Mouse (Mus musculus) megakaryocyte-erythroid progenitor cell, adult 5-6 weeks (primary cell): ENCODE results near the gene Fam19a5. TPM values are rescaled to one million over a fixed set of nuclear protein-coding genes. Genes with fewer than 3 reads are reported as not detected.

Experiments
- ATAC-seq: replicated peaks from 2 replicates; pipeline ENCODE4 v1.8.0; 2016; ENCODE audit warnings: mild to moderate bottlenecking, inconsistent platforms; ENCODE audit not compliant: severe bottlenecking, poor library complexity, low FRiP score, low TSS enrichment
- total RNA-seq, 2 experiments: library from RNA; stranded (forward) in 1 of 2; stranded (reverse) in 1 of 2; fragments of 200-1000, 215-1000 nt in 1 of 2; fragments of >200 nt in 1 of 2; fragmentation: Nextera tagmentation in 1 of 2; gene quantifications; 2 replicates each; pipeline ENCODE4 v1.2.3; 2014 to 2017

Gene Fam19a5
- total RNA-seq (2014; fragmentation: Nextera tagmentation) (not detected in 2 replicates), total RNA-seq (2017) (not detected in 2 replicates)

DNA sequence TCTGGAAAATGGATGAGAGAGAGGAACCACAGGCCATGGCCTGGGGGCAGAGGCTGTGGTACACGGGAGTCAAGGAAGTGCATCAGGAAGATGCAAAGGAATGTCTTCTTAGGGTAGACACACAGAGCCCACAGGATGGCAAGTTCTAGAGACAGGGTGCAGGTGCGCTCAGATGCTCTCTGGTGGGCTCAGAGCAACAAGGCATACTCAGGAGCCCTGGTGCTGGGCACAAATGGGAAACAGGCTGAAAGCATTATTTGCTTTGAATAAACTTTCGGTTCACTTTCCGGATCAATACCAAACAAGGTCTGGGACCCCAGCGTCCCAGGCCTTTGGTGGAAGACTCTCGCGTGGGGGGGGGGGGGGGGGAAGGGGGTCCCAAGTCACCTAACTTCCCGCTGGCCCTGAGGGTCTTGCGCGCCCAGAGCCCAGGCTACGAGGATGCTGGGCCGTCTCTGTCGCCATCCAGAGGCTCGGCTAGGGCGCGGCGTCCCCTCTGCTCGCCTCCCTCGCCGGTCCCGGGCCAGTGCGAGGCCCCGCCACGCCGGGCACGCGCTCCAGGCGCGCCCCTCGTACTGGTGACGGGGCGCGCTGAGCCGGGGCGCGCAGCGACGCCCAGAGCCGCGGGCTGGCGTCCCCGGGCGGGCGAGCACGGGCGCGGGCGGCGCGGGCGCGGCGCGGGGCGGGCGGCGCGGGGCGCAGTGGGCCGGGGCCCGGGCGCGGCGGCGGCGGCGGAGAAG is at the start of gene Fam19a5:
Gene Fam19a5, plus strand, starts transcription at position 701 of the 740 bp plus-strand sequence.
- ATAC-seq: no peak

DNA sequence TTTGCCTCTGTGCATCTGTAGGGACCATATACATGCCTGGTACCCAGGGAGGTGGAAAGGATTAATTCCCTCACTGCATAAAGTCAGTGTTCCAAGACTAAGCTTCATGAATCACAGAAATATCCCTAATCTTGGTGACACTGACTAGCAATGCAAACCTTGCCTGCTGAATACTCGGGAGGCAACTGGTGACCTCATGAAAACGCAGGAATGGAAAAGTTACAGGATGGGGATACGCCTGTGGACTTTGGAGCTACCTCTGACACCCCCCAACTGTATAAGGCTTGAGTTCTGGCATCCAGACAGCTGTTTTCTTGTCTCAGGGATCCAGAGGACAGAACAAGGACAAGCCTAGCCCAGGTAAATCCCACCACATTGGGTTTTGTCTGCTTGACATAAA is 42.4 kb upstream of the Fam19a5 start:
- no peak for ATAC-seq

DNA sequence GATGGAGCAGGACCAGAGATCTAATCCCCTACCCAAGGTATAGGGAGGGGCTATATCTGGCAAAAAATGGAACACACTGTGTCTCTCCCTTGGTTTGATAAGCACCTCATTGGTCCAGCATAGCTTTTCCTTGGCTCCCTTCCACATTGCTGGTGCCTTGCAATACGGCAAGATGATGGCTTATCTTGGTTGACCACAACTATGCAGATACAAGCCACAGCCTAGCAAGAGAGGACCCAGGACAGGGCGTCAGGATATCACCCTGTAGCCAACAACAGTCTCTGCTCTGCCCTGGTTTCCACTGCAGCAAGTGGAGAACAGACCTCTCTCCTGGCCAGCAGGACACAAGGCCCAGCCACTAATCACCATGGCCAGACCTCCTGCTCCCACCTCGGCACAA is 36.8 kb upstream of the Fam19a5 start:
- ATAC-seq: no peak

DNA sequence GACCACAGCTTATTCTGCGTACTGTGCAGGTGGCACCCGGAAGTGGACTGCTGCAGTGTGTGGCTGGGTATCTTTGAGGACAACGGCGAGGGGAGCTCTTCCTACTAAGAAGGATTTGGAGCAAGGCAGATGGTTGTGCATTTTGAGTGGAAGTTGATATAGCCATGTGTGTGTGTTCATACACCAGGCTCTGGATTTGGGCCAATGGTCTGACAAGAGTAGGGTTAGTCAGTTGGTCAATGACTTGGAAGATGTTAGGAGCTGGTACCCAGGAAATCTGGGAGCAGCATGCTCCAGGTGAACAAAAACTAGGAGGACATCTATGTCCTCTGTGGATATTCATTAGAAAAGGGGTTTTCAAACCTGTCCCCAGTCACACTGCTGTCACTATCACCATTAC is 33.2 kb upstream of the Fam19a5 start:
- no peak for ATAC-seq

DNA sequence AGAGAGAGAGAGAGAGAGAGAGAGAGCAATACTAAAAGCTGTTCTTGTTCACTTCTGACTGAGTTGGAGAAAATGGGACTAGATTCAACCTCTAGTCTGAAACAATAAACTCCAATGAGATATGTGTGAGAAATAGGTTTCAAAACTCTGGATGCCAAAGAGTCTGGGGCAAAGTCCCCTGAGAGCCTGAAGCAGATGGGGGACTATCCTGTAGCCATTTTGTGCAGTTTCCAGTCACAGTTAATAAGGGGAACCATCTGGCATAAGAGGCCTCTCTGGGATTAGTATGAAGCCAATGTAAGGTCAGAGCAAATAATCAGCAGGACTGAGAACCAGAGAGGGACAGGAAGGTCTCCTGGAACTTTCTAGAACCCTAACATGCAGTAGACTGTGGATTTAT is 25.9 kb upstream of the Fam19a5 start:
- ATAC-seq: no peak

DNA sequence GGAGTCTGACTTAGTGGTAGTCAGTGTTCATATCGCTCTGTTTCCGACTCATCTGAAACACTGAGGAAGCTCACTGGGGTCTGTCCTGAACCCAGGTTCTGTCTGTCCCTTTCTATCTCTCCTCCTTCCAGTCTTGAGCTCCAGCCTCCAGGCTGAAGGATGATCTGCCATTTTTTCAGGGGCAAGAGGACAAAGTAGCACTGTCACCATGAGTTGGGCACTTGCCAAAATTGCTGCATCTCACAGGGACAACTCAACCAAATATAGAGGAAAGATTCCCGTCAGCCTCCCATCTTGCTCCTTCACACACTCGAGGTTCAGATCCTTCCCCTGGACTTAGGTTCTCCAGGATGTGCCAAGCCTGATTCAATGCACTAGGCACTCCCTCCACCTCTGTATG is 14.8 kb upstream of the Fam19a5 start:
- ATAC-seq: no peak

DNA sequence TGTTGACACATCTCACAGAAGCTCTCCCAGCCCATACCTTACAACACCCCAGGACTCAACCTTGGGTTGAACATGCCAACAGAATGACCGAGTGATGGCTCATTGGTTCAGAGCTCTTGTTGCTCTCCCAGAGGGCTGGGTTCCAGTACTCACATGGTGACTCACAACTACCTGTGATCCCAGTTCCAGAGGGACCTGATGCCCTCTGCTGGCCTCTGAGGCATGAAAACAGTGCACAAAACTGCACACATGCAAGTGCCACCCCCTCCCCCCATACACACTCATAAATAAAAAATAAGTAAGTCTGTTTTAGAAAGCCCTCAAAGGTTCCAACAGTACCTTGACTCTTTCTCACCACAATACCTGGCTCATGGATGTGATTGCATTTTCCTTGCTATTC is 2.4 kb upstream of the Fam19a5 start:
- ATAC-seq: no peak

DNA sequence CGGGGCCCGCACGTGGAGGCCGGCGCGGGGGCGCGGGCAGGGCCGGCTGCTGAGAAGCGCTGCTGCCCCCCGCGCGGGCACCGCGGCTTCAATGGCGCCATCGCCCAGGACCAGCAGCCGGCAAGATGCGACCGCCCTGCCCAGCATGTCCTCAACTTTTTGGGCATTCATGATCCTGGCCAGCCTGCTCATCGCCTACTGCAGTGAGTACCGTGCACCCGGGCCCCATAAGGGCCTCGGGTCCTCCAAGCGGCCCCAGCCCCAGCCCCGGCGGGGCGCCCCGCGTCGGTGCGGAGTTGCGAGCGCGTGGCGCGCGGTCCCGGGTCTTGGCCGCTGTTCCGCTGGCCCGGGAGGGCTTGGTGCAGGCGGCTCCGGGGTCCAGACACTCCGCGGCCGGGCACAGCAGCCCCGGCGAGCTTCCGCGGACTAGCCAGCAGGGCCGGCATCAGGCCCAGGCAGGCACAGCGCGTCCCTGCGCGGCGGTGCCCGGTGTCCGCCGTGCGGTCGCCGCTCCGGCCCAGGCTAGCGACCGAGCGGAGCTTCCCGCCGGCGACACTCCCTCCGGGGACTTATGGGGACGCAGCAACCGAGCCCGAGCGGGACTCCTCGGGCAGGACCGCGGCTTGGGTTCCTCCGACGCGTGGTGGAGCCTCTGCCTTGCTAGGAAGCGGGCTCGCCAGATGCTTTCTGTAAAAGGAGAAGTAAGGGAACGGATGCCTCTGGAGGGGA is 466 bp downstream of the Fam19a5 start:
- ATAC-seq: no peak

DNA sequence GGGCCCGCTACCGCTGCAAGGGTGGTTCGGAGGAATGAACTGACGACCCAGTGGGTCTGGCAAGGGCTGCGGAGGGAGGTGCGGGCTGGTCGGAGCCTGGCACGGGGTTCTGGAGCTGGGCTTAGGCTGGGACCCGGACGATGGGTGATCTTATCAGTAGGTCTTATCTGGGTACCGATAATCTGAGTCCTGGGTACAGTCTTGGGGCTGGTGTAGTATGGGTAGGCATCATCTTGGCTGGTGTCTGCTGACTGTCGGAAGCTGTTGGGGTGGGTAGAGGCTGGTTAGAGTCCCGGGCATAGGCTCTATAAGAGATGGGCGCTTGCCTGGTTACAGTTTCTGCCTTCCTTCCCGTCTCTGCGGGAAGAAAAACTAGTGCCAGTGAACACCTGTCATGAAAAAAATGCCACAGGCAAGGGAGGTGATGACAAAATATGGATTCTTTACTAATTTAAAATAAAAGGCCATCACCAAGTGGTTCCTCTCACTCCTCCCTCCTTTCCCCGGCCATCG is 1.1 kb downstream of the Fam19a5 start:
- ATAC-seq: no peak

DNA sequence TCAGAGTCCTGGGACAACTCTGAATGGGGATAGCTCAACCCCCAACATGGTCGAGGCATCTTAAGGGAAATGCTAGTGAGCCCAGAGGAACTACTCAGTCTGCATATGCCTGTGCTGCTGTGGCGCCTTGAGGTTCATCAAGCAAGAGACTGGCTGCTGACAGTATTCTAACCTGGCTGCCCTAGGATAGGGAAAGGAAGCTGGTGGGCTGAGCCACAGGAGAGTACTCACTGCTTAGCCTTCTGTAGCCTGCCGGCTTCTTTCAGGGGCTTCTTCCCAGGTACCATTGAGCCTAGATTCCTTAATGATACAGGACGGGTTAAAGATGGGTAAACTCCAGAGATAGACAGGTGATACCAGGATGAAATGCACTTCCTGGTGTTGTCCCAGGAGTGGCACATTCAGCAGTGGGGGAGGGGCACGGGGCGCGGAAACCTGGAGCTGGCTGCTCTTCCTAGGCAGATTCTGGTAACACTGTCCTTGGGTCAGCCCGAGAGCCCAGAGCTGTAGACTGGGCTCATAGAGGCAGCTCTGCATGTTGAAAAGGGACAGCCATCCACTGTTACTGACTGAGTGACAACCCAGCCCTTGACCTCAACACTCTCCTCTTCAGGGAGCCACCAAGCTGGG is 1.7 kb downstream of the Fam19a5 start:
- ATAC-seq: no peak

DNA sequence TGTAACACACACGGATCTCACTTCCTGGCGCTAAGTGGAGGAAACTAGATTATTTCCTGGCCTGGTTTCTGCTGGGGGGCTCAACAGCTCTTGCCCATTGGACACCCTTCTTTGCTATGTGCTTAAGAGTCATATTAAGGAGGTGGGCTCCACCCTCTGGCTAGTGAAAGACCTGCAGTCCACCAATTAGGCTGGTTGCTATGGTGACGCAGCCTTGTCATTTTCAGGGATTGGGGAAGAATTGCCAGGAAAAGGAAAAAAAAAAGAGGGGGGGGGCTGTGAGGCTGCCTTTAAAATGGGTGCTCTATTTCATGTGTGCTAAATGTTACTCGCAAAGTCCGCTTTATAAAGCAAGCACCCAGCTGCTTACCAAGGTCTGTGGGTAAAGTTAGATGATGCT is 2.9 kb downstream of the Fam19a5 start:
- ATAC-seq: no peak

DNA sequence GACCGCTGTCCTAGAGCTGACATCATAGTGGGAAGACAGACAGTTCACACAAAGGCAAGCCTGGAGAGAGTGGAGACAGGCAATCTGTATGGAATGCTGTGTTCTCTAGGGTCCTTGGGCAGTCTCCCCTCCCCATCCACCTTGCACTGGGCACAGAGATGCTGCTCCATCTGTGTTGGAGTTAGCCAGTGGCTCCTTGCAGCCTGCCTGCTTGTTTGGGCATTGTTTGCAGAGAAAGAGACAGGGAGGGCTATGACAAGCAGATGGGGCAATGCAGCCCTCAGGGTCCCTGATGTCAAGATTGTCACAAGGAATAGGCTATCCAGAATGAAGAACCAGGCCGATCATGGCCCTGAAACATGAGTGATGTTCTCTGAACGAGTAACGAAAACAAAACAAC is 5.6 kb downstream of the Fam19a5 start:
- ATAC-seq: no peak

DNA sequence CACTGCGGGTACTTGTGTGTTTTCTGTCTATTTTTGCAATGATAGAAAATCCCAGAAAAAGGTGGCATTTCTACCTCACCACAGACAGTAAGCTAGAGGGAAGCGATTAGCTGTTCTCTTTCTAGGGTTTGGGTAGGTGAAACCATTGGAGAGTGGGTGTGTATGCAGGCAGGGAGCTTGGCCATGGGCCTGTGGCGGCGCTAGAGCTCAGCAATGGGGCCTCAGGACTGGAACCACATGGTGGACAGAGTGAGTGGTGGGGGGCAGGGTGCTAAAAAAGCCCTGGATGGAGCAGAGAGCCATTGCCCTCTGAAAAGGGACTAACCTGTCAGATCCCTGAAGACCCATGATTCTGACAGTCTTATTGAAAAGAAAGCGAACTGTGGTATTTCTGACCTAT is 6.7 kb downstream of the Fam19a5 start:
- no peak for ATAC-seq

DNA sequence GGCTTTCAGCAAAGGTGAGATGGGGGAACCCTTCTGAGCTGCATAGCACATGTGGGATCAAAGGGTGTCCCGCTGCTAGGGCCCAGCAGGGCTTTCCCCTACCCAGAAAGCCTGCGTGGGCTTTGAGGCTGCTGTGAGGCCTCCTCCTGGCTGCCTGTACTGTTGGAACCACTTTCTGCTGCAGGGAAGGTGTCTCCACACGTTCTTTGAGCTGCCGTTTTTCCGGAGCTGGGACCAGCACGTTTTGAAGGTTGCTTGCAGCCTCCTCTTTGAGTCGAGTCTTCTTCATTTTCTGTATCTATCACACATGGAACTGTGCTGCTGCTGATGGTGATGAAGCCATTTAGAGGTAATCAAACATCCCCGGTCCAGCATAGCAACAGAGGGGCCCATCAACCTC is 7.5 kb downstream of the Fam19a5 start:
- ATAC-seq: no peak

DNA sequence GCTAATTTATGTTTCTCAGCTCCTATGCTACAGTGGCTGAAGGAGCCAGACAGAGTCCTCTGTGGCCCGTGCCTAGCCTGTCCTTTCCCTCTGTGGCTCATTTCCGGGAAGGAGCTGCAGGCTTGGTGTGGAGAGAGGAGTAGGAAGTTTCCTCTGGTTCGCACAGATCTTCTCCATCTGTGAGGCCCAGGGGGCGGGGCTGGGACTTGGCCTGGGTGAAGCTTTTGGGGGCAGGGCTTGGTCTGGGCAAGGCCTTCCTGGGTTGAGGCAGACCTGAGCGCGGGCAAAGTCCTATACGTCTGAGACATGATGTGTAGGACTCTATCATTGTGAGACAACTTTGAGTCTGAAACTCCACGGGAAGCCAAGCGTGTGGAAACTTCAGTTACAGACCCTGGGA is 11.7 kb downstream of the Fam19a5 start:
- no peak for ATAC-seq

DNA sequence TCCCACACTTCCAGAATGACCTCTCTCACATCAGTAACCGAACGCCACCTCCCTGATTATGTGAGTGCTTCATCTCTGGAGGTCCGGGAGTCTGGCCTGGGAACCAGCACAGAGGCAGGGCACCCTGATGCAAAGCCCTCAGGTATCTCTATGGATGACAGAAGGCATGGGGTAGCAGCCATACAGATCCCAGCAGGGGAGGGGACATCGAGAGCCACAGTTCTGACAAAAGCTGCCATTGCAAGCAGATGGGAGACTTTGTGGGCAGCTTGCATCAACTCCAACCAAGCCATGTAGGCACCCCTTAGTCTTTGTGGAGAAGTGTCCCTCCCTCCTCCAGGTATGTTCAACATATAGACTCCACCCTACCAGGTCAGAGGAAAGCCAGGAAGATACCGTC is 20.2 kb downstream of the Fam19a5 start:
- ATAC-seq: no peak

DNA sequence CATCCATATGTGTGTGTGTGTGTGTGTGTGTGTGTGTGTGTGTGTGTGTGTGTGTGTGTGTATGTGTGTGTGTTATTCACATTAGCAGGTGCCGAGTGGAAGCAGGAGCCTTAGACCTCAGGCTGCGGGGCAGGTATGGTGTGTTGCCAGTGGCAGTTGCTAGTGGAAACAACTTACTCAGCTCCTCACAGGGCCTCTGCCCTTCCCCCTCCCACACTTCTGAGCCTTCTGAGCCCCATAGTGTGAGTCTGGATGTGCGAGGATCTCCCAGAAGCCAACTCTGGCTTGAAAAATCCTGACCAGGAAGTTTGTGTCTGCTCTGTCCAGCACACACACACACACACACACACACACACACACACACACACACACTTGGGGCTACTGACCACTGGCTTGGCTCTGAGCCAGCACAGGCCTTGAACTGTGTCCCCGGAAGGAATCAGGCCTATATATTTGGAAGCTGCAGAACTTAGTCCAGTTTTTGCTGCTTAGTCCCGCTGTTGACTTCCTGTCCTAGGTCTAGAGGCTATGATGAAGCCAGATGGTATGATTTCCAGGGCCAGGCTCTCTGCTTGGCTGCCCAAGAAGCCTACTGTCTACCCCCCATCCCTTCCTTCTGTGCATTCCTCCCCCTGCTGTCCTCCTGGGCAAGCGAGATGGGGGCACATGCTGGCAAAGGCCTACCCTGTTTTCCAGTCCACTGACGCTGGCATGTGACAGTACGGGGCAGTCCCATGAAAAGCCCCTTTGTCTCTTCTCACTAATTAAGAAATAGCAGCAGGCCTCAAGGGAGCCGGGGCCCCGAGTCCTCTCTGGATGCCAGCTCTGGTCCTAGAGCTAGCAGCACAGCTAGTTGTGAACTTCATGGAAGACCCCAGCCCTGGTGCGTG is 22.2 kb downstream of the Fam19a5 start:
- ATAC-seq: no peak

DNA sequence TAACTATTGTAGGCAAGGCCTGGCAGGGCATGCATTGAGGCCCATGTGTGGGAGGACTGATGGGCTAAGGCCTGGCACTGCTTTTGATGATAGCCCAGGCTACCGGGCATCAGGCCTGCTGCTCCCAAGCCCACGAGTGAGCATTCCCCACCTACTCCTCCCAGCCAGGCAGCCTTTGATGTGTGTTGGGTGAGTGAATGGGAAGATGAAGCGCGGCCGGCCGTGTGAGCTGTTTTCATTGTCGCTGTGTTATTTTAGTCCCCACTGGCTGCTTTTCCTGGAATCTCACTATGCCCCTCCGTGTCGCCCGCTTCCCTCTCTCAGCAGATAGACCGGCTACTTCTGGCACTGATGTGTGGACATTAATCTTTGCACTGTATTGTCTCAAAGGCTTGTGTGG is 26.1 kb downstream of the Fam19a5 start:
- ATAC-seq: no peak

DNA sequence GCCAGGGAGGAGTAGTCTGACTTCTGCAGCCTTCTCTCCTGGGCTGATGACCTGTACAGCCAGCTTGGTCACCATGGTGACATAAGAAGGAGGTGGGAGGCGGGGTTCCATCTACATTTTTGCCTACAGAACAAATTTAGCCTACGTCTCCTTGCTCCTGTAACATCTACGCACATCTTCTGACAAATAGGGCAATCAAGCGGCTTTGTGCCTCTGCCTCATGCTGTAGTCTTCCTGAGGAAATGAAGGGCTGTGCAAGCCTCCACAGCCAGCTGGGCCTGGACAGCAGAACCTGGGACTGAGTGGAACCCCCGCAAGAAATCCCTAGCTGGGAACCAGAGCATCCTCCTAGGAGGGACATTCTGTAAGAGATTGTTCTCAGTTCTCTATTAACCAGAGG is 35.8 kb downstream of the Fam19a5 start:
- ATAC-seq: no peak
